Mouse (Mus musculus): ENCODE measurements around the gene Tmprss15.

DNA sequence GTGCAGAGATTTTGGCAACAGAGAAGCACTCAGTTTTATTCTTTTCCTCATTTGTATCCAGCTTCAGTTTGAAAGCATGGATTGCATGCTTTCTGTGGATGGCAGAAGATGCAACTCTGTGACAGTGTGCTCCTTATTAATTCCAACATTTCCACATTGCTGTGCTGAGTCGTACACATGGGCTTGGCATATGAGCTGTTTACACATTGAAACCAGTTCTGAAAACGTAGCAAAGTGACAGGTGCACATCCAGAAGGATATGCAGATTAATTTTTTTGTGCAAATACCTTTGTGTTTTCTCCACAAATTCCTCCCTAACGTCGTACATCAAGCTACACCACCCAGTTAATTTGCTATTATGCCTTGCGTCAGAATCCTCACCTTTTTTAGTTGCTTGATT is 168.3 kb downstream of the Tmprss15 start:
- TF ChIP-seq CTCF (IDR thresholded peaks at IDR 0.05; ENCODE audit: borderline replicate concordance, insufficient read depth, low read length) (no peak), POLR2A (IDR thresholded peaks at IDR 0.05; ENCODE audit: low read depth, low read length) (no peak)
